Mouse (Mus musculus) gastrocnemius, adult 8-10 months (tissue): ENCODE data around the gene Mettl26. TPM values are rescaled to one million over a fixed set of nuclear protein-coding genes. Genes with fewer than 3 reads are reported as not detected.

ENCODE experiments used
- DNase-seq, 2 experiments: peaks; one replicate each; pipeline ENCODE4 v3.0.0; 2022; ENCODE audit warnings: low spot score in 2 of 2
- total RNA-seq, 4 experiments: library from RNA; stranded (reverse); gene quantifications; 2 replicates each; pipeline ENCODE4 v1.2.4; 2022

Mettl26 gene
- total RNA-seq, 4 experiments from 2014 or later: 27.4 to 42.1 (median 31.3) TPM

DNA sequence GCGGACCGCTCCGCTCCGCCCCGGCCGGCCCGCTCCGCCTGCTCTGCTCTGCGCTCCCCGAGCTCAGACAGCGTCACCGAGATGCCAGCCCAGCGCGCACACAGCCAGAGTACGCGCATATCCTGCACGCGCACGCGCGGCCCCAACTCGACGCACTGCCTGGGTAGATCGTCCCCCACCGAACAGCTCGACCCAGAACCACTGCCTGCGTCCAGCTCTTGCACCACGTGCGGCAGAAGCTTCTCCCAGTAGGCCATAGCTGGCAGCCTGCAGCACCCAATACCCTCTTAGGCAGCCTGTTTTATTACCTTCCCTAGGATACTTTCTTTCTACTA is 37.8 kb upstream of the Mettl26 start, which contains the start of gene Rhbdl1:
TSS of gene Rhbdl1 (minus strand) at position 220 of the 335 bp plus-strand sequence.
- peak; percentile 77 to 89 for DNase-seq

GRCm38 (mm10) chr17:25837533-25837932 is 37.3 kb upstream of the Mettl26 start:
- DNase-seq: no peak

- DNase-seq: no peak
Measured at GRCm38 (mm10) chr17:25838904-25839303, 36.0 kb upstream of the Mettl26 start.

DNA sequence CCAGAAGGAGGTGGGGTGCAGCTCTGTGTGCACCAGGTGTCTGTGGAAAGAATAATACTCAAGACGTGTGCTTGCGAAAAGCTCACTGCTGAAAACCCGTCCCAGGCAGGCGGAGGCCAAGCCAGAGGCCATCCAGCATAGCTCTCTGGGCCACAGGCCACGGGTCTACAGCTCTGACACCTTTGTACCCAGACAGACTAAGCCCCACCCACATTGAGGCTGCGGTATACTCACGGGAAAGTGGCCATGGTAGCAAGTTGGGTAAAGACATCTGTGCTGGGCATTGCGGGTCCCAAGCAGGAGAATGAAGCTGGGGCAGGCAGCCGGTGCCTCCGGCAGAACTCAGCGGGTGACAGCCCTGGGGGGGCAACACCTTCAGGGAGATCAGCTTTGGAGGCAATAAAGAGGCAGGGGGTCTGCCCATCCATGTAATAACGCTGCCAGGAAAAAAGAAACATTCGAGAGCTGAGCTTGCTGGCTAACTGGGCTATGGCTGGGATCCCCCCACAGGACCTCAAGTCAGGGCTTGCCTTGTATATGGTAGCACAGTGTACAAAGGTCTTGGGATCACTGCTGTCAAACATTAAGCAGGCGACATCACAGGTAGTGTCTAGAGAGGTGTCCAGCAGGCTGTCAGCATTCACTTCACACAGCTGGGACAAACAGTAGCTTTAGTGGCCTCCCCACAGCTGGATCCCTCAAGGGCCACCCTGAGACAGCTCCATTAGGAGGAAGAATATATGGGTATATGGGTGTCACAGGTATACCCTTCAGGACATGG is 35.2 kb upstream of the Mettl26 start:
- DNase-seq: no peak

DNA sequence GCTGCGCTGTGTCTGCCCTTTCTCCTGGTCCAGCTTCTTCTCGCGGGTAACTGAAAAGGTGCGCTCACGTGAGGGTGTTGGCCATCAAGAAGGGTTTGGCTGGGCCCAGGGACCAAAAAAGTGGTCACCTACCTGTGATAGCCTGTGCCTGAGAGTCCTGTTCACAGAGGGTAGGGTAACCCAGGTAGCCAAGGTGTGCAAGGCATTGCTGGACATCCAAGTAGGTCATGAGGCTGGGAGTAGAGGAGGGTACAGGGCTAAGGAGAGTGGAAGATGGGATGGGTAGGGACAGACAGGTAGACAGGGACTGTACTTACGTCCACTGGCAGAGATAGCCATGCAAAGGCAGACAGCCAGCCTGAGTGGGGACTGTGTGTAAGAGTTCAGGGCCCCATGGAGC is 34.4 kb upstream of the Mettl26 start:
- DNase-seq: no peak

DNA sequence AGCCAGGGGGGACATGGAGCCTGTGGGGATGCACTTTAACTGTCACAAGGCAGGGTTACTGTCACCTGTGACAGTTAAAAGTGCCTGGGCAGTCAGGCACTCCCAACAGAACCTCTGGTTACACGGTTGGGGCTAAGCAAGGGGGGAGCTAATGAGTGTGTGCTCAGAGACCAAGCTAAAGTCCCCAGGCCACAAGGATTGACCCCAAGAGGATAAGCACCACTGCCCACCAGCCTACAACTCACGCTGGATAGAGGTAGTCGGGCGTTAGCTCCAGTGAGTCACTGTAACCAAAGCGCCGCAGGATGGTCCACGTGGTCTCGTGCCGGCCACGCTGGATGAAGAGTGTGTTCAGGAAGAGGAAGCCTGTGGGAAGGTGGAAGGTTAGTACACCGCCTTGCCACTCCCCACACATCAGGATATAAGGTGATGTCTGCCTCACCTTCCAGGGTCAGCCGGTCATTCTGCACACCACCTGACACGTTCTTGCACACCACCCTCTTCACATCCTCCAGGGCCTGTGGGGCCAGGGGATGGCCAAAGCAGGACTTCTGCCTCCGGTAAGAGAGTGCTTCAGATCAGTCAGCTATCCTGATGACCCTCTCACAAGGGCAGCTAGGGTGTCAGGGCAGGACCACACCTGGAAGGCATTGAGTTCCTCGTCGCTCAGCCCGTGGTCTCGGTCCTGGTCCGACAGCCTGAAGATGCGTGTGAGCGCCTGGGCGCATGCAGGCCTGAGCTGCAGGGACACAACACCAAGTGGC is 33.6 kb upstream of the Mettl26 start, which contains the start of gene Gm20683:
TSS of gene Gm20683 (minus strand) at position 647 of the 764 bp plus-strand sequence.
- no peak for DNase-seq

- no peak for DNase-seq
Measured at GRCm38 (mm10) chr17:25842509-25842908, 32.4 kb upstream of the Mettl26 start.

GRCm38 (mm10) chr17:25843122-25843521 is 31.8 kb upstream of the Mettl26 start:
- DNase-seq: no peak

DNA sequence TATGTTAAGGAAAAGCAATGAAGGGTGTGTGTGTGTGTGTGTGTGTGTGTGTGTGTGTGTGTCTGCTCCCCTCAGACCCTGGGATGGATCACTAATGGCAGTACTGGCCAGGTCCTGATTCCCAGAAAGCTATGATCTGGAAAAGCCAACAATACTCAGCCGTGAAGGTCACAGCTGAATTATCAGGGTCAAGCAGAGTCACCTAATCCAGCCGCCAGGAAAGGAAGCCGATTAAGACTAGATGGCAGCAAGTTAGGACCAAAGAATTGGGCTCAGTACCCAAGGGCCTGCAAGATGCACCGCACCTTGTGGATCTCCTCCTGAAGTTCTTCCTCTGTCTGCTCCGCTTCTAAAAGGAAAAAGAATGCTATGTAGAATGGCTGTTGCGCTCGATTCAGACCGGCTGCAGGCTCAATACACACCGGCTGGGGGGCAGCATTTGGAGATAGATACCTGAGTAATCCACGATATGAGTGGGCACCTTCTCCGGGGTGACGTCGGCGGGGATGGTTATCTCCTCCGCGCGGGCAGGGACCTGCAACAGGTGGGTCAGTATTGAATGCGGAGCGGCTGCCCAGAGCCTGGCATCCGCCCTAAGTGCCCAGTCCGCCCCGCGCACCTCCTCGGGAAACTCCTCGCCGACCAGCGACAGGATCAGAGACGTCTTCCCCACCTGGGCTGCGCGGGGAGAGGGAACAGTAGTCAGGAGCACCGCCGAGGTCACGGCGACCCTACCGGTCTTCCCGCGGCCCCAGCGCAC is 31.1 kb upstream of the Mettl26 start:
- DNase-seq: no peak

DNA sequence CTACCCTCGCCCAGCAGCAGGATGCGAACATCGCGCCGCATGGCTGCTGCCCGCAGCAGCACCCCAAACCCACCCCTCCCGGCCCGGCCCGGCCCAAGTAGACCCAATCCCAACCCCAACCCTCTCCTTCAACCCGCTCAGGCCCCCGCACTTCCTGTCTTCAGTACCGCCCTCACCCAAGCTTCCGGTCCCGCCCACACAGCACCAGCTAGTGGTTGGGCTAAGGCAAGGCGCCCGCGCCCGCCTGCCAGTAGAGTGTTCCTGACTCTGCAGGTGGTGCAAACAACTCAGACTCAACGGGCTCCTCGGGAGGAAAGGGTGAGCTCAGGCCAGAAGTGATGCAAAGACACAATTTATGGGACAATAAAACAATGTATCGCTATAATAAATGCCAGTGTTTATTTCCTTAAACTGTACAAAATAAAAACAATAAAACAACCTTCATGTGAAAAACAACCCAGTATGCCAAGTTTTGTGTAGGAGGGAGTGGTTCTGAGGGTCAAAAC is 30.4 kb upstream of the Mettl26 start, which contains the start of gene Rhot2:
TSS of gene Rhot2 (minus strand) at position 456 of the 506 bp plus-strand sequence.
- DNase-seq: peak; percentile 91 to 94

GRCm38 (mm10) chr17:25860229-25860628 is 14.6 kb upstream of the Mettl26 start:
- no peak for DNase-seq

GRCm38 (mm10) chr17:25860832-25861703 is 13.8 kb upstream of the Mettl26 start, which contains the start of gene Wdr90:
Gene Wdr90 (minus strand): TSS chr17:25861501.
- DNase-seq: peak; percentile 80 to 84

DNA sequence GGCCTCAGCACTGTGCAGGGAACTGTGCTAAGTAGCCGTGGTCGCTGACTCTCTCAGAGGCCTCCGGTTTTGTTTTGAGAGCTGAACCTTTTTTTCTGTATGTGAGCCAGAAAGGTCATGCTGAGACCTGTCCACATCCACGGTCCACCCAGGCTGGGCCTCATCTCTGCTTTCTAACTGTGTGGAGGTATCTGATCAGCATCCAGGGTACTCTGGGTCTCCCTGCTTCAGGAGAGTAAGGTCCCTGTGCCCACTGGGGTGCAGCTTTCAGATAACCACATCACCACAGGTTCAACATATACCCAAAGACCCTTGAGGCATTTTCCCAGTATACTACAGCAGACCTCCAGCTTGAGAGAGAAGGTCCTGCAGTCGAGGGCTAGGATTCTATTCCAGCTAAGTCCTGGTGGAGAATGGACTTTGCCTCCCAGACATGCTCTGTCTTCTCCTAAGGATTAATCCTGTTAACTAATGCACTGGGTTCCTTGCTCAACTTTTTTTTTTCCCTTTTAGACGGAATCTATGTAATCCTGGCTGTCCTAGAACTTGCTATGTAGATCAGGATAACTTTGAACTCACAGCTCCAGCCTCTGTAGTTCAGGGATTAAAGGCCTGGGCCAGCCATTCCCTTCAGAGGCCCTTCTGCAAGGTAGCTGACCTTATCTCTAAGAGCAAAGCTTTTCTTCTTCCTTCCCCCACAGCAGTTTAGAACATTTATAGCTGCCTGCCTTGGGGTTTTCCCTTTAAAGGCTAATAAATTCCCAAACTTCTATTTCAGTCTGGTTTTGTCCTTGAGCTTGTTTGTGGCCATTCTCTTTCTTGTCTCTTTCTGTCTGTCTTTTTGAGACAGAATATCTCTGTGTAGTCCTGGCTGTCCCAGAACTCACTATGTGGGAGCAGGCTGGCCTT is 12.9 kb upstream of the Mettl26 start:
- DNase-seq: no peak

DNA sequence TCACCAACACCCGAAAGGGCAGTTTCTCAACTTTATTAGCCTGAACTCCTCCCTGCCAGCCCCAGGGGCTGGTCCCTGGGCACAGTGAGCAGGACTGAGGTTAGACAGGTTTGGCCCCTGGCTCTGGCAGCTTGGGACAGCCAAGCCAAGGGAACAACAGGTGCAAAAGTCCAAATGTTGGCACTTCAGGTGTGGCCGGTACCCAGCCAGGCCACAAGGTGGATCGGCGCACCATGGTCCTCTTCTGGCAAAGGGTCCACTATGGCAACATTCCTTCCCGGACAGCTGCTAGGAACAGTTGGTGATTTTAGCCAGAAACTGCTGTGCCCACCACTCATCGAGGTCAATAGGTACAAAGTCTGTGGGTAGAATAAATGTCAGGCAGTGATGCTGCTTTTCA is 11.2 kb upstream of the Mettl26 start:
- no peak for DNase-seq

DNA sequence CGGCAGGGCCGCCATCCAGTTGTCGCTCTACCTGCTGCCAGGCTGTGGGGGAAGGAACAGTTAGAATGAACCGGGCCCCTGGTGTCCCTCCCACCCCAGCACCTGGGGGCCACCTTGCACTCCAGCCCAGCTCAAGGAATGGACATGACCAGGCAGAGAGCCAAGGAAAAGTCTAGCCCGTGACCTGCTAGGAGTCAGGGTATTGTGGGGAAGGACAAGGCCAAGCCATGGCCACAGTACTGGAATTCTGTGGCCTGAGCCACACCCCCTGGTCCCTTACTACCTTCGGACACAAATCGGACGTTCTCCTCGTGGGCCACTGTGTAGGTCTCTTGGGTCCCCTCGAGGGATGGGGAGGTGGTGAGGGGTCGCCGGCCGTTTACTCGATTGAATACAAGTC is 10.6 kb upstream of the Mettl26 start:
- no peak for DNase-seq

DNA sequence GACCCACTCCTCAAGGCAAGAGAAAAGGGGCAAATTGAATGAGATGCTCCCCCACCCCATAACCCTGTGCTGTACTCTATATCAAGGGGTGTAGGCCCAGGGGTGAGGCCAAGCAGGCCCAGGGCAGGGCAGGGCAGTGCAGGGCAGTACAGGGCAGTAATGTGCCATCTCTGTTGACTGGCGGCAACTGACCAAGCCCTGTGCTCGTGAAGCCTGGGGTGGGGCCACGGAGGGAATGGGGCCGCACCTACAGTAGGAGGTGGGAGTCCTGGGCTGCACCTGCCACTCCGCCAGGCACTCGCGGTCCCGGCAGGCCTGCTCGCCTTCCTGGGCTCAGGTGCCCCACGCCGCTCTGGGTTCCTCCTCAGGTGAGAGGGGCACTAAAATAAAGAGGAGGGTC is 9.6 kb upstream of the Mettl26 start:
- DNase-seq: no peak

- no peak for DNase-seq
Measured at GRCm38 (mm10) chr17:25866172-25866571, 8.7 kb upstream of the Mettl26 start.

GRCm38 (mm10) chr17:25867509-25867835 is 7.4 kb upstream of the Mettl26 start:
- no peak for DNase-seq

- DNase-seq: peak; percentile 46 to 62
Measured at GRCm38 (mm10) chr17:25867836-25868600, 6.9 kb upstream of the Mettl26 start.
